Mouse (Mus musculus) mature B cell (primary cell): ENCODE measurements around the gene Slc30a4.

Experiments
- in situ Hi-C: fragments of 300-500 bp; cut with MboI; formaldehyde crosslinking; loops from 2 replicates; pipeline ENCODE4 v1.14.3; 2019

The Slc30a4 gene

DNA sequence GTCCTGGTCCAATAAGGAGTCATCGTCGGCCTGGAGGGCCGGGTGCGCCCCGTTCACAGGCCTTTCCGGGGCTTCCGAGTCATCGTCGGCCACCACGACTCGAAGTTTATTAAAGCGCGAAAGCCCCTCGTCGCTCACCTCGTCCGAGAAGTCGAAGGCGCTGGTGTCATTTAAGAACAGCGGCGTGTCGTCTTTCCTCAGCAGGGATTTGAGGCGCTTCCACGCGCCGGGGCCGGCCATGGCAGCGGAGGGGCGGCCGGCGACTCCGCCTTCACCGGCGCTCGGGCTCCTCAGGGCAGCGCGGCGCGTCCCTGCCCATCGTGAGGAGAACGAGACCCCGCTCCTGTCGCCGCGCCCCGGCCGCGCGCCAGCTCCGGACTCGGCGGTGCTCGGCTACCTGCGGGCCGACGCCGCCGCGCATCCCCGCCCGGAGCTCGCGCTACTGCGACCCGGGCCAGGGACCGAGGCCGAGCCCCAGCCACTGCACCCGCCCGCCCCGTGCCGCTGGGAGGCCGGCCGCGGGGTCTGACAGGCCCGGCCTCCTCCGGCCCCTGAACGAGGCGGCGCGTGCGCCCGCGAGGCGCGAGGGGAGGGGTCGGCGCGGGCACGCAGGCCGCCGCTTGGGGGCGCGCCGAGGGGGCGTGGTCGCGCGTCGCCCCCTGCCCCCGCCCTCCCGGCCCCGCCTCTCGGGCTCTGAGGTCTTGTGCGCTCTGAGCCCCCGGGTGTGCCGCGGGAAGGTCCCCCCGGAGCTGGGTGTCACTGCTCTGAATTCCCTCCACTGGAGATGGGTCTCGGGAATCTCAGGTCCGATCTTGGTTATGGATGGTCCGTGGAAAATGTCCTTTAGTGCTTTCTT lies at the start of gene Slc30a4:
Gene Slc30a4, minus strand, starts transcription at position 483 of the 856 bp plus-strand sequence.
- in situ Hi-C loops = no loop called here

DNA sequence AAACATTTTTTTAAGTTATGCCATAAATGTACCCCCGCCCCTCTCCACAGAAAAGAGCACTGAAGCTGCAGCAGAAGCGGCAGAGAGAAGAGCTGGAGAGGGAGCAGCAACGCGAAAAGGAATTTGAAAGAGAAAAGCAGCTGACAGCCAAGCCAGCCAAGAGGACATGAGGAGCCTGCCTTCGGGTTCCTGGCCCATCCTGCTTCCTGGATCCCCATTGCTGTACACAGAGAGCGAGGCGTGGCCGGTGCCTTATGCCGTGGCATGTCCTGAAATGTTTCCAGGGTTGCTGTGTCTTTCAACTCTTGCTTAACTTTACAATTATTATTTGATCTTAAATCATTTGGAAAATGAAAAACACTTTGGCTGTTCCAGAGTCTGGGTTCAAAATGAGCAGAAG lies 44.0 kb upstream of the Slc30a4 start:
- in situ Hi-C loops = no loop called here

DNA sequence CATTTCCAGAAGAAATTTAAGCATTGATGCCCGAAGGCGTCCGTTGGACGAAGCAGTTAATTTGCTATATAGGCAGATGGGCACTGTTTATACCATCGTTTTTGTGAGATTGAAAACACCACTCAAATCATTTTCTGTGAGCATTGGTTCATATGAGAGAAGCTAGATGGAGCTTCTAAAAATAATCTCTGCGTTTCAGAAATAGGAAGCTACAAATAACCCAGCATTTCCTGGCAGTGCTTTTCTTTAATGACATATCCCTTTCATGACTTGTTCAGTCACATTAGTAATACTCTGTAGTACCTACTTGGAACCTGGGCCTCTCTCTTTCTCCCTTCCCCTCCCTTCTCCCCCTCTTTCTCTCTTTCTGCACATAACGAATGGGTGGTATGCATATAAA lies 36.6 kb upstream of the Slc30a4 start:
- in situ Hi-C loops = no loop called here

DNA sequence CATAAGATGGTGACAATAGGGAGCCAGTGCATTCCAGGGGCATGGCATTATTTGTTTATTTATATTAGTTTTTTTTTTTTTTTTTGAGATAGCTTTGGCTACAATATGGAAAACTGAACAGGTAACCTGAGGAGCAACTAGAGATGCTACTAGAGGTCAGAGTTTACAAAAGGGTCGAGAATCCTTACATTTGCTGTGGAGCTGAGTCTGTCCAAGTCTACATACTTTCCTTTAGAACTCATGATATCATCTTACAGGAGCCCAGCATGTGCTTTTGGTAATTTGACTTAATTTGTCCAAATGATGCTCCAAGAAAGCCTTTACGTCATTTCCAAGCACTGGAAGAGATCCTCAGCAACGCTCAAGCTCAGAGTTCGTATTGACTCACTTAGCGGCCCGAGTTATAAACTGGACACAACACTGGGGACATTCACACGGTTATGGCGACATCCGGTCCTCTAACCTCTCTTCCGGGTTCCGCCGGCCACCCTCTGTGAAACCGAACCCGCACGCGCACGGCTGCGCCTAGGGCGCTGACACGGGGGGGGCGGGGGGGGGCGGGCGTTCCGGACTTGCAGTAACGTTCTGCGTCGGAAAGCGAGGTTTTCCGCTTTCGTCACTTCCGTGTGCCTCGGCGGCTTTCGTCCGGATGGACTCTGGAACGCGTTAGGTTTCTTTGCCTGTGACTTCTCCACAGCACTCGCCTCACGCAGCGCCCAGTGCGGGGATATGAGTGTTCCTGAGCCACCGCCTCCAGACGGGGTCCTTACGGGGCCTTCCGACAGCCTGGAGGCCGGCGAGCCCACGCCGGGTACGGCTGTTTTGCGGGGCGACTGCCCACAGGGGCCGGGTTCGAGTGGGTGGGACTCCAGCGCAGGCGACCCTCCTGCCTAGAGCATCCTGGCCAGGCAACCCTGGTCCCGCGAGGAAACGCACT lies 35.7 kb upstream of the Slc30a4 start, which contains the start of gene Bloc1s6:
Gene Bloc1s6, plus strand, starts transcription at position 610 of the 937 bp plus-strand sequence.
- in situ Hi-C loops = no loop called here

- in situ Hi-C loops = no loop called here
Observed at GRCm38 (mm10) chr2:122731456-122731855, 29.0 kb upstream of the Slc30a4 start.

DNA sequence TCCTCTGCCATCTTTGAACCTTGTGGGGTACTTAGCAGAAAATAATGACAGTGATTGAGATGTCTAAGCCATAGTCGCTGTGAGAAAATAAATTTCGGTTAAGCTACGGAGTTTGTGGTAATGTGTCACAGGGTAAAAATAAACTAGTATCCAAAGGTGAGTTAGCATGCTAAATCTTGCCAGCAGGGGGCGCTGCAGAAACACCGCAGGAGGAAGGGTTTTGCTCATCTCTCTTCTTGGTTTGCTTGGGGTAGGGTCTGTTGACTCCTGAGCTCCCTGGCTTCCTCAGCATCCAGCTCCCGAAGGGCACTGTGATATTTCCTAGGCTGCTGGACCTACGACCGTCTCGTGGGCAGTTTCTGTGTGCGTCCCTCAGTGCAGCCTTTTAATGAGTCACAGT lies 23.1 kb upstream of the Slc30a4 start:
- in situ Hi-C loops = no loop called here

GRCm38 (mm10) chr2:122720564-122720963 lies 18.1 kb upstream of the Slc30a4 start:
- in situ Hi-C loops = no loop called here

DNA sequence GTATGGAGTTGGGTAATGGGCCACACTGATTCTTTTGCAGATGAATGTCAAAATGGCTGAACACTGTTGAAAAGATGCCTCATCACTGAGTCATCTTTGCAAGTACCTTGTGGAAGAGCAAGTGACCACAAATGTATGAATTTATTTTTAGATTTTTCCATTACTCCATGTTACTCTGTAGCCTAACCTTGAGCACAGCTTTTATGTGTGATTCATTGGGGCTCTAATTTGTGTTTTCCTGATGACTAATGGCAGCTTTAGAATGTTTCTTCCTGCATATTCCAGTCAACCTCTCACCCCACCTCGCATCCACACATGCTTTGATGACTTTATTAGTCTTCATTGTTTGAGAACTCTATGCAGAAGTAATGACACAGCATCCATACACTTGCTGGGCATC lies 16.8 kb upstream of the Slc30a4 start:
- in situ Hi-C loops = no loop called here

GRCm38 (mm10) chr2:122716301-122716842 lies 13.9 kb upstream of the Slc30a4 start:
- in situ Hi-C loops = no loop called here

DNA sequence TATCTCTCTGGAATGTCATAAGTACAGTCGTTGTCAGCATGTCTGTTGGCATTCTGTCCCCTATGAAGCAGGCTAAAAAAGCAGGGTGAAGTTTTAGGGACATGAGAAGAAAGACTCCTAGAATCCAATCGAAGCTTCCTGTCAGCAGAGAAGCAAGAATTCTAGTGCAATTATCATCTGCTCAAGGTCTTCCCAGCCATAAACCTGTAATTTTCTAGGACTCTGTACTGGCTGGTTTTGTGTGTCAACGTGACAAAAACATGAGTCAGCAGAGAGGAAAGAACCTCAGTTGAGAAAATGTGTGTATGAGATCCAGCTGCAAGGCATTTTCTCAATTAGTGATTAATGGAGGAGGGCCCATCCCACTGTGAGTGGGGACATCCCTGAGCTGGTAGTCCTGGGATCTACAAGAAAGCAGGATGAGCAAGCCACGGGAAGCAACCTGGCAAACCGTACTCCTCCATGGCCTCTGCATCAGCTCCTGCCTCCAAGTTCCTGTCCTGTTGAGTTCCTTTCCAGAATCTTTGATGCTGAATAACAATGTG lies 12.8 kb upstream of the Slc30a4 start:
- in situ Hi-C loops = no loop called here

DNA sequence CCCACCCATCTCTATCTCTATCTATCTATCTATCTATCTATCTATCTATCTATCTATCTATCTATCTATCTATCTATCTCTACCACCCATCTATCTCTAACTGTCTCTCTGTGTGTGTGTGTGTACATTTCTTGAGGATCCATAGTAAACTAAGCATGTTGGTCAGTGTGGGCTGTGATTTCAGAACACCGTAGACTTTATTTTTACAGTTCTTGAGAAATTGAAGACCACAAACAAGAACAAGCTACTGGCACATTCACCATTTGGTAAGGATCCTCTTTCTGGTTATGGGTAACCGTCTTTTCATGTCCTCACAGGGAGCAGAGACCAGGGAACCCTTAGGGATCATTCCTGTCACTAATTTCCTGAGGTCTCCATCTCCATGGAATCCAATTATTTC lies 10.4 kb upstream of the Slc30a4 start:
- in situ Hi-C loops = no loop called here

GRCm38 (mm10) chr2:122711911-122712310 lies 9.4 kb upstream of the Slc30a4 start:
- in situ Hi-C loops = no loop called here

- in situ Hi-C loops = no loop called here
Observed at GRCm38 (mm10) chr2:122709156-122709555, 6.7 kb upstream of the Slc30a4 start.

GRCm38 (mm10) chr2:122708080-122708479 lies 5.6 kb upstream of the Slc30a4 start:
- in situ Hi-C loops = no loop called here

- in situ Hi-C loops = no loop called here
Observed at GRCm38 (mm10) chr2:122704572-122704971, 2.1 kb upstream of the Slc30a4 start.

DNA sequence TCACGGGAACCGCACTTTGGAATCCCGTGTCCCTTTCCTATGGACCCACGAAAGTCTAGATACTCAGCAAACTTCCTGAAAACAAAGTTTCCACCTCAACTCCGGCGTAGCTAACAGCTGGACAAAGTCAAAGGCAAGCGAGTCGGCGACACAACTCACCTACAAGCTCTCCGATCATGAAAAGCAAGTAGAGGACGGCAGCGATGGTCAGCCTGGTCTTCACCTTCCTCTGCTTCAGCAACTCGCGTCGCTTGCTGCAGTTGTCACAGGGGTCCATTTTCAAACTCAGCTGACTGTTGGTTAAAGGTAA lies 637 bp downstream of the Slc30a4 start:
- in situ Hi-C loops = no loop called here

GRCm38 (mm10) chr2:122701012-122701411 lies 1.5 kb downstream of the Slc30a4 start:
- in situ Hi-C loops = no loop called here

- in situ Hi-C loops = no loop called here
Observed at GRCm38 (mm10) chr2:122697526-122697925, 4.9 kb downstream of the Slc30a4 start.

DNA sequence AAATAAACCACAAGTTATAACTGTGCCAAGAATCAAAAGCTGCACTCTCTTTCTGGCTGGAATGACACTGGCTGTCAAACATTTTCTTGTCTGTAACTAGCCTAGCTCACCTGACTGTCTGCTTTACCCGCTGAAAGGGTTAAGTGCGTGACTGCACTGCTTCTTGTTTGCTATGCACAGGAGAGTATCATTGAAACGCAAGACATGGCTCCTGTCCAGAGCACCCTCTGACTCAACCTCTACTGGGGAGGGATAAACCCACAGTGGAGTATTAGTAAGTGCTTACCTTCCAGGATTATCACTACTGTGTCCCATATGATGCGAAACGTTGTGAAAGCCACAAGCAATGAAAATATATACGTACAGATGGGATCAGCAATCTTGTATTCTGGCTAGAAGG lies 15.8 kb downstream of the Slc30a4 start:
- in situ Hi-C loops = no loop called here

DNA sequence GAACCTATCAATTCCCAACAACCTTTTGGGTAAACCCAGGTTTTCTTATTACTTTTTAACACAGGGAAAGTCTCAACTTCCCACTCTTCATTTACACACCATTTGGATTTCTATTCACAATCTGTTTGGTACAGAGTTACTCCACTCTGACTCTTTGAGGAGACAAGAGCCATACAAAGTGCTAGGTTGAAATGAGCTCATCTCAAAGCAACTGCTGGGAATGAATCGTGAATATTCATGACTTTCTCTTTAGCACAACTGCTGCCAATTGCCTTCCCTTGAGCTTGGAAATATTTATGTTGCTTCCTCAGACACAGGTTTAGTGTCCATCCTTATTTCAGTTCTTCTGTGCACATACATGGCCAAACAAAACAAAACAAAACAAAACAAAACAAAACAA lies 18.8 kb downstream of the Slc30a4 start:
- in situ Hi-C loops = no loop called here

GRCm38 (mm10) chr2:122682520-122682919 lies 19.9 kb downstream of the Slc30a4 start:
- in situ Hi-C loops = no loop called here
